Mouse (Mus musculus) CH12.LX (cell line): ENCODE measurements around the gene Ptprm. TPM values are rescaled to one million over a fixed set of nuclear protein-coding genes. Genes with fewer than 3 reads are reported as not detected.

Experiments
- DNase-seq: peaks from one replicate; pipeline ENCODE4 v3.0.0-alpha.2; 2013; ENCODE audit errors: extremely low read depth
- H3K27ac ChIP-seq: 2 replicates; pipeline ENCODE4 v1.5.1; 2012; ENCODE audit warnings: low read depth, mild to moderate bottlenecking, control low read depth, moderate library complexity; ENCODE audit not compliant: insufficient read depth
- H3K27me3 ChIP-seq: replicated peaks from 2 replicates; pipeline ENCODE3; 2012; ENCODE audit warnings: inconsistent platforms
- H3K36me3 ChIP-seq, 2 experiments: replicated peaks in 1 of 2; 2 replicates each; pipeline versions ENCODE3 to v1.6.1; 2012; ENCODE audit warnings: inconsistent platforms in 1 of 2, low read length in 1 of 2, mild to moderate bottlenecking in 1 of 2, mixed read lengths in 1 of 2, moderate library complexity in 1 of 2; ENCODE audit not compliant: control insufficient read depth in 1 of 2, insufficient read depth in 1 of 2
- H3K4me1 ChIP-seq, 2 experiments: 2 replicates each; pipeline ENCODE4 v1.6.1; 2012; ENCODE audit warnings: inconsistent platforms in 1 of 2, moderate library complexity in 1 of 2; ENCODE audit not compliant: insufficient read depth in 2 of 2, control insufficient read depth in 1 of 2
- H3K4me2 ChIP-seq: 2 replicates; pipeline ENCODE4 v1.6.1; 2012; ENCODE audit warnings: low read depth, mild to moderate bottlenecking, control low read depth; ENCODE audit not compliant: poor library complexity, insufficient read depth, severe bottlenecking
- H3K4me3 ChIP-seq, 3 experiments: fragments of 150-350 bp in 1 of 3; sonication (generic) in 1 of 3; replicated peaks in 1 of 3; 2 replicates each; pipeline versions ENCODE3 to v1.5.1; 2011 to 2012; ENCODE audit warnings: low read depth in 2 of 3, low read length in 2 of 3, mild to moderate bottlenecking in 2 of 3, moderate library complexity in 2 of 3, control low read depth in 1 of 3, improper control_type of control experiment in 1 of 3, inconsistent platforms in 1 of 3, mixed read lengths in 1 of 3; ENCODE audit not compliant: poor library complexity in 1 of 3
- H3K79me2 ChIP-seq: replicated peaks from 2 replicates; pipeline ENCODE4 v1.6.1; 2012; ENCODE audit warnings: mild to moderate bottlenecking, moderate library complexity; ENCODE audit not compliant: control insufficient read depth, poor library complexity, insufficient read depth, severe bottlenecking; ENCODE audit errors: extremely low read depth
- H3K9ac ChIP-seq: 2 replicates; pipeline ENCODE4 v1.6.1; 2012; ENCODE audit warnings: low read depth, mild to moderate bottlenecking, control low read depth, moderate library complexity; ENCODE audit not compliant: insufficient read depth
- H3K9me3 ChIP-seq: replicated peaks from 2 replicates; pipeline ENCODE3; 2012; ENCODE audit warnings: low read length, inconsistent platforms, mixed read lengths
- CTCF ChIP-seq, 2 experiments: IDR thresholded peaks in 1 of 2; conservative IDR thresholded peaks in 1 of 2; 2 replicates each; pipeline ENCODE4 v1.5.1; 2011 to 2012; ENCODE audit warnings: low read depth in 2 of 2, low read length in 2 of 2, improper control_type of control experiment in 1 of 2, inconsistent platforms in 1 of 2, mild to moderate bottlenecking in 1 of 2, moderate library complexity in 1 of 2
- E2F4 ChIP-seq: IDR thresholded peaks from 2 replicates; pipeline ENCODE4 v1.6.1; 2011; ENCODE audit warnings: low read depth, low read length, improper control_type of control experiment; ENCODE audit not compliant: insufficient replicate concordance
- ELF1 ChIP-seq: IDR thresholded peaks from 2 replicates; pipeline ENCODE4 v1.6.1; 2014; ENCODE audit warnings: low read depth, mild to moderate bottlenecking, inconsistent platforms, low read length, improper control_type of control experiment
- ETS1 ChIP-seq: conservative IDR thresholded peaks from 2 replicates; pipeline ENCODE4 v1.6.1; 2012; ENCODE audit warnings: low read depth, mild to moderate bottlenecking, inconsistent platforms, low read length, improper control_type of control experiment, moderate library complexity
- GABPA ChIP-seq: IDR thresholded peaks from 2 replicates; pipeline ENCODE4 v1.6.1; 2012; ENCODE audit warnings: low read depth, low read length, improper control_type of control experiment, inconsistent platforms; ENCODE audit not compliant: insufficient replicate concordance
- HCFC1 ChIP-seq: IDR thresholded peaks from 2 replicates; pipeline ENCODE4 v1.6.1; 2012; ENCODE audit warnings: low read depth, mild to moderate bottlenecking, inconsistent platforms, low read length, improper control_type of control experiment
- IRF4 ChIP-seq: IDR thresholded peaks from 2 replicates; pipeline ENCODE4 v1.6.1; 2014; ENCODE audit warnings: low read depth, mild to moderate bottlenecking, inconsistent platforms, low read length, improper control_type of control experiment
- MAFK ChIP-seq: IDR thresholded peaks from 2 replicates; pipeline ENCODE4 v1.6.1; 2011; ENCODE audit warnings: low read length, improper control_type of control experiment; ENCODE audit not compliant: insufficient replicate concordance
- MAX ChIP-seq: IDR thresholded peaks from 2 replicates; pipeline ENCODE4 v1.6.1; 2011; ENCODE audit warnings: low read length, improper control_type of control experiment
- MXI1 ChIP-seq: IDR thresholded peaks from 2 replicates; pipeline ENCODE4 v1.6.1; 2011; ENCODE audit warnings: mild to moderate bottlenecking, low read depth, low read length, improper control_type of control experiment
- NELFE ChIP-seq: IDR thresholded peaks from 2 replicates; pipeline ENCODE4 v1.6.1; 2011; ENCODE audit warnings: low read depth, low read length, improper control_type of control experiment
- NRF1 ChIP-seq: IDR thresholded peaks from 2 replicates; pipeline ENCODE4 v1.6.1; 2014; ENCODE audit warnings: low read depth, mild to moderate bottlenecking, inconsistent platforms, low read length, improper control_type of control experiment, moderate library complexity
- POLR2A ChIP-seq: IDR thresholded peaks from 2 replicates; pipeline ENCODE4 v1.6.1; 2011; ENCODE audit warnings: low read depth, mild to moderate bottlenecking, improper control_type of control experiment, low read length
- POLR2AphosphoS2 ChIP-seq: IDR thresholded peaks from 2 replicates; pipeline ENCODE4 v1.6.1; 2011; ENCODE audit warnings: low read depth, low read length, improper control_type of control experiment
- RAD21 ChIP-seq: IDR thresholded peaks from 2 replicates; pipeline ENCODE4 v1.6.1; 2011; ENCODE audit warnings: low read depth, mild to moderate bottlenecking, low read length, improper control_type of control experiment, moderate library complexity
- SMC3 ChIP-seq: IDR thresholded peaks from 2 replicates; pipeline ENCODE4 v1.6.1; 2011; ENCODE audit warnings: low read depth, low read length, improper control_type of control experiment
- TBP ChIP-seq: conservative IDR thresholded peaks from 2 replicates; pipeline ENCODE4 v1.6.1; 2011; ENCODE audit warnings: low read depth, low read length, improper control_type of control experiment
- UBTF ChIP-seq: IDR thresholded peaks from 2 replicates; pipeline ENCODE4 v1.6.1; 2012; ENCODE audit warnings: low read depth, mild to moderate bottlenecking, inconsistent platforms, low read length, improper control_type of control experiment, moderate library complexity
- USF2 ChIP-seq: conservative IDR thresholded peaks from 2 replicates; pipeline ENCODE4 v1.6.1; 2011; ENCODE audit warnings: low read depth, low read length, improper control_type of control experiment
- ZC3H11A ChIP-seq: IDR thresholded peaks from 2 replicates; pipeline ENCODE4 v1.6.1; 2012; ENCODE audit warnings: low read depth, mild to moderate bottlenecking, inconsistent platforms, low read length, improper control_type of control experiment
- ZNF384 ChIP-seq: IDR thresholded peaks from 2 replicates; pipeline ENCODE4 v1.6.1; 2012; ENCODE audit warnings: low read depth, low read length, improper control_type of control experiment, inconsistent platforms
- dilution Hi-C: fragments of 300-500 bp; cut with MboI; formaldehyde crosslinking; loops from 2 replicates; pipeline ENCODE4 v1.14.3; 2020; ENCODE audit warnings: low sequenced_read_pairs; ENCODE audit not compliant: extremely low pct_unique_long_range_greater_than_20kb, extremely low pct_ligation_motif_present
- in situ Hi-C: fragments of 300-500 bp; cut with MboI; formaldehyde crosslinking; loops from 3 replicates; pipeline ENCODE4 v1.14.3; 2019; ENCODE audit warnings: low sequenced_read_pairs, low pct_ligation_motif_present, low pct_unique_long_range_greater_than_20kb, mixed read lengths
- polyA plus RNA-seq: library from polyadenylated mRNA; unstranded; fragments of >175 nt; gene quantifications from 2 replicates; pipeline ENCODE4 v1.2.1, GENCODE M21; 2012; ENCODE audit warnings: low read depth; ENCODE audit not compliant: insufficient read length
- total RNA-seq, 2 experiments: library from RNA; depleted of rRNA; stranded (reverse); fragments of 300-350 nt in 1 of 2; fragments of >200 nt in 1 of 2; gene quantifications; 2 replicates each; pipeline ENCODE4 v1.2.3; 2012 to 2014

Gene Ptprm
- total and polyA plus RNA-seq, 3 experiments = not detected

DNA sequence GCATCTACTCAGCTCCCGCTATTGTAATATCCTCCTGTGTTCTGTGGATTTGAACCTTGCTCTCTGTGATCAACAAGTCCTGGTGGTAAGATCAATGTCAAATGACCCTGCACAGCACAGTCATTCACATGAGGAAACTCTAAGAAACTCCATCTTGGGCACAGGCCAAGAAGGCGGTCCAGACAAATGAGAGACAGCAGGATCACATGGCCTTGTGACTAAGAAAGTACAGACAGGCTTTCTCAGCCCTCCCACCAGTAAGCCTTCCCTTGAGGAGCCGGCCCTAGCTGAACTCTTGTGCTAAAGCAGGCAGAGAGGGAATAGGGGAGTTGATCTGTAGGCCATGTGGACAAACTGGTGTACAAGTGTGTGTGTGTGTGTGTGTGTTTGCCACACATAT, 49.4 kb downstream of the Ptprm start:
- H3K4me2 ChIP-seq = no peak overlapping the region
- in situ Hi-C loops = no loop called here
- dilution Hi-C loops = no loop called here
- no peak overlapping the region for H3K4me3 ChIP-seq
- no peaks in the 10 kb centered on the region for H3K79me2 ChIP-seq
- TF ChIP-seq NRF1 = no peak
- no peak for TF ChIP-seq MAFK
- TF ChIP-seq GABPA = no peak
- no peak for TF ChIP-seq ZNF384
- no peak for TF ChIP-seq HCFC1
- TF ChIP-seq MXI1 = no peak
- no peak for TF ChIP-seq MAX
- TF ChIP-seq CTCF (conservative IDR thresholded peaks at IDR 0.05 in 1 of 2, IDR thresholded peaks at IDR 0.05 in 1 of 2; ENCODE audit: low read depth in 2 of 2, low read length in 2 of 2) = no peak
- no peak for TF ChIP-seq POLR2A
- no peak for TF ChIP-seq NELFE
- no peak for TF ChIP-seq RAD21
- no peak for TF ChIP-seq SMC3
- TF ChIP-seq IRF4 = no peak
- no peak for TF ChIP-seq POLR2AphosphoS2
- no peak for TF ChIP-seq UBTF
- TF ChIP-seq USF2 = no peak
- no peak for TF ChIP-seq ELF1
- no peak for TF ChIP-seq ZC3H11A
- TF ChIP-seq TBP = no peak
- no peak for TF ChIP-seq ETS1
- TF ChIP-seq, all 38 proteins: peak for 0
- Histone ChIP-seq H3K27me3 (no peaks in the 10 kb centered on the region), H3K27ac (no peak overlapping the region), H3K9ac (no peak overlapping the region), H3K9me3 (peaks cover 73% of the 10 kb centered on the region), H3K36me3 (no peaks in the 10 kb centered on the region), H3K4me1 (no peaks in the 10 kb centered on the region)
- DNase-seq = no peak

- no peak overlapping the region for H3K4me2 ChIP-seq
- no peaks in the 10 kb centered on the region for H3K36me3 ChIP-seq
- peaks cover 71% of the 10 kb centered on the region for H3K9me3 ChIP-seq
These were observed 50.7 kb downstream of the Ptprm start for GRCm38 (mm10) chr17:67303326-67304099.

More at GRCm38 (mm10) chr17:67303326-67304099, 50.7 kb downstream of the Ptprm start:
- H3K79me2 ChIP-seq = no peaks in the 10 kb centered on the region
- H3K4me1 ChIP-seq = no peaks in the 10 kb centered on the region
- no peak overlapping the region for H3K27ac ChIP-seq
- in situ Hi-C loops = no loop called here
- no peak for DNase-seq
- dilution Hi-C loops = no loop called here
- H3K9ac ChIP-seq = no peak overlapping the region
- no peaks in the 10 kb centered on the region for H3K27me3 ChIP-seq
- H3K4me3 ChIP-seq = no peak overlapping the region
- TF ChIP-seq E2F4 = no peak
- no peak for TF ChIP-seq MAFK
- no peak for TF ChIP-seq GABPA
- no peak for TF ChIP-seq ELF1
- TF ChIP-seq ETS1 = no peak
- no peak for TF ChIP-seq ZC3H11A
- TF ChIP-seq ZNF384 = no peak
- TF ChIP-seq POLR2AphosphoS2 = no peak
- no peak for TF ChIP-seq UBTF
- TF ChIP-seq, all 38 proteins: peak for 0
